Mouse (Mus musculus) heart, postnatal 0 days (tissue): ENCODE results near the gene Itga5. TPM values are rescaled to one million over a fixed set of nuclear protein-coding genes. Genes with fewer than 3 reads are reported as not detected.

Experiments used
- ATAC-seq: fragments of 200-750 bp; cut with Nextera tagmentation; 2 replicates; pipeline ENCODE4 v1.8.0; 2017; ENCODE audit warnings: low read depth, moderate number of reproducible peaks, moderate library complexity; ENCODE audit not compliant: insufficient read depth
- DNase-seq: peaks from one replicate; pipeline ENCODE4 v3.0.0-alpha.2; 2016; ENCODE audit warnings: low spot score
- H3K27ac ChIP-seq: fragments of 300-500 bp; sonication (generic); 2 replicates; pipeline ENCODE4 v1.5.1; 2014; ENCODE audit warnings: low read depth, mild to moderate bottlenecking
- H3K27me3 ChIP-seq: fragments of 300-500 bp; sonication (generic); 2 replicates; pipeline ENCODE4 v1.6.1; 2014; ENCODE audit warnings: low read length, mixed read lengths; ENCODE audit not compliant: control insufficient read depth, insufficient read depth
- H3K36me3 ChIP-seq: fragments of 300-500 bp; sonication (generic); replicated peaks from 2 replicates; pipeline ENCODE4 v1.6.1; 2014; ENCODE audit warnings: low read length, mixed read lengths; ENCODE audit not compliant: control insufficient read depth, insufficient read depth
- H3K4me1 ChIP-seq: fragments of 300-500 bp; sonication (generic); 2 replicates; pipeline ENCODE4 v1.6.1; 2014; ENCODE audit warnings: antibody characterized with exemption; ENCODE audit not compliant: control insufficient read depth, insufficient read depth
- H3K4me2 ChIP-seq: fragments of 300-500 bp; sonication (generic); 2 replicates; pipeline ENCODE4 v1.6.1; 2014; ENCODE audit warnings: low read depth, mild to moderate bottlenecking, low read length, moderate library complexity
- H3K4me3 ChIP-seq: fragments of 300-500 bp; sonication (generic); 2 replicates; pipeline ENCODE4 v1.5.1; 2014; ENCODE audit warnings: low read depth, low read length
- H3K9ac ChIP-seq: fragments of 300-500 bp; sonication (generic); replicated peaks from 2 replicates; pipeline ENCODE4 v1.6.1; 2014; ENCODE audit warnings: low read depth, low read length, mixed read lengths
- H3K9me3 ChIP-seq: fragments of 300-500 bp; sonication (generic); replicated peaks from 2 replicates; pipeline ENCODE4 v1.6.1; 2016; ENCODE audit warnings: low read length; ENCODE audit not compliant: control insufficient read depth
- CTCF ChIP-seq: IDR thresholded peaks from 2 replicates; pipeline ENCODE4 v1.5.1; 2016; ENCODE audit warnings: antibody characterized with exemption, control low read depth, low read depth
- EP300 ChIP-seq: IDR thresholded peaks from 2 replicates; pipeline ENCODE4 v1.6.1; 2016; ENCODE audit warnings: antibody characterized with exemption, low read depth
- WGBS: fragments of 180-500 bp; shearing (Covaris S2); extraction: QIAGEN DNeasy Blood & Tissue Kit; methylation state at CpG from one replicate; pipeline ENCODE4 v1.1.7; 2014; 5-methylcytosine and 5-hydroxymethylcytosine counted together
- polyA plus RNA-seq: library from polyadenylated mRNA; unstranded; fragments of >200 nt; fragmentation: Nextera tagmentation; extraction: Ambion mirVana; gene quantifications from 2 replicates; pipeline ENCODE4 v1.2.1, GENCODE M21; 2015
- total RNA-seq: library from RNA; depleted of rRNA; stranded (reverse); fragments of >200 nt; gene quantifications from 2 replicates; pipeline ENCODE4 v1.2.3, GENCODE M21; 2014; ENCODE audit warnings: low replicate concordance

Itga5 gene
- total and polyA plus RNA-seq, 2 experiments from 2014 or later = 47.5 to 83.3 TPM

DNA sequence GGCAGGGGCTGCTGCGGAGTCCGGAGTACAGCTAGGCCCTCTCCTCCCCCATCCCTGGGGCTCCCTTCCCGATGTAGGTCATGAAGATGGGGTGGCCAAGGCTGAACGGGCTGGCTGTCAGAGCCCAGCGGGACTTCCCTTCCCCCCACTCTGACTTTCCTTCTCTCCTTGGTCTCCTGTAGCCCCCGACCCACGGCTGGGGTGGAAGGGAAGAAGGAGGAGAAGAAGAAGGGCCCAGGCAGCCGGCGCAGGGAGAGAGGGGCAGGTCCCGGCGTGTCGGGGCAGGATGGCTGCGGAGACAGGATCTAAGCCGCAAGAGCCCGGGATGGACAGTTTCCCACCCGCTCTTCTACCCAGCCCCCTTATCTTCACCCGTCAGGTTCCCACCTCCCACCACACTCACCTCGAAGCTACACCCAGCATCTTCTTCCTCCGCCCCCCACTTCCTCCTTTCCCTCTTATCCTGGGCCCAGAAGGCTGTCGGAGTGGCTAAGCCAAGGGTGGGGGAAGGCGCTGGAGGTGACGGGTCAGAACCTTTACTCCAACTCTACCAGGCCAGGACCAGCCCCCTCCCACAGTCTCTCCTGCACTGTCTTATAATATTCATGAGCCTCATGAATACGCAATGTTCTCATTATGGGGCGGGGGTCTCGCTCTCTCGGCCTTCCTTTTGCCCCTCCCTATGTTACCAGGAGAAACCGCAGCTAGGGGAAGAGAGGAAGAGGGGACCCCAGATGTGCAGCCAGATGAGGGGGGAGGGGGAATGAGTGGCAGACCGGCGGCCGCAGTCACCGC is 27.2 kb downstream of the Itga5 start:
- Histone ChIP-seq H3K9me3 (no peaks in the 10 kb centered on the region), H3K27me3 (peaks cover 37% of the 10 kb centered on the region), H3K9ac (no peak overlapping the region), H3K4me3 (peak overlapping the region; percentile 52), H3K4me1 (no peaks in the 10 kb centered on the region), H3K27ac (no peak overlapping the region), H3K36me3 (peaks cover 11% of the 10 kb centered on the region), H3K4me2 (peak overlapping the region; percentile 75)
- DNase-seq (no peak), ATAC-seq (no peak)
- 14% methylated on average over 27 of the region's 31 CpGs for WGBS
- TF ChIP-seq EP300 (no peak), CTCF (no peak)

GRCm38 (mm10) chr15:103338829-103339165 is 27.8 kb downstream of the Itga5 start:
- DNase-seq (no peak), ATAC-seq (no peak)
- H3K4me3 ChIP-seq = no peak overlapping the region; the same call in 1 of the 2 replicates
- H3K27ac ChIP-seq = no peak overlapping the region
- TF ChIP-seq CTCF (no peak), EP300 (no peak)
- peaks cover 5% of the 10 kb centered on the region for H3K36me3 ChIP-seq
- WGBS = 71% methylated on average over 4 of the region's 4 CpGs
- H3K27me3 ChIP-seq = peaks cover 37% of the 10 kb centered on the region
- H3K9ac ChIP-seq = no peak overlapping the region
- no peaks in the 10 kb centered on the region for H3K4me1 ChIP-seq
- no peaks in the 10 kb centered on the region for H3K9me3 ChIP-seq
- H3K4me2 ChIP-seq = peak overlapping the region; percentile 75; the same call in 1 of the 2 replicates

DNA sequence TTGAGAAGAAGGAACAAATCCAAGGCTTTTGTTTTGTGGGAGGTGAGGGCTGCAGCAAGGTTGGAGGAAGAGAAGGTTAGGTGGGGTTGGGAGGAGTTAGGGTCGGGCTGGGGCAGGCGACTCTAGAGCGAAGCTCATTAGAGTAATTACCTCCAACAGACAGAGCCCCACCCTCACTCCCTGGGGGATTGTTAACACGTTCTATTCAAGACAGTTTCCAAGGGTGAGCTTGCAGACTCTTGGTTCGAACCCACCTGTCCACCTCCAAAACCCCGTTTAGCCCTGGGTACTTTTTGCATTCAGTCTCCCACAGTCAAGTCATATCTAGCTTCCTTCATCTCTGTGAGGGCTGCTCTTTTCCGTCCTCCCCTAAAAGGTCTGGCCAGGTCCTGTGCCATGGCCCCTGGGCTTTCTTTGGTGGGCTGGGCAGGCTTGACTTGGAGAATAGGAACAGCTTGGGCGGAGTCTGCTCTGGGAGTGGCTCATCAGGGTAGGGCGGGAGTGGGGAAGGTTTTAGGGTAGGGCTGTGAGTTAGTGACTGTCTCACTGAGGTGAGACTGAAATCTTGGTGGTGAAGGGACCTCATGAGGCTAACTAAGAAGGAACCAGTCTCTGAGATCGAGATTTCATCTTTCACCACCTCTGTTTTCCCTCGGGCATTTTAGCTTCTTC is 29.4 kb downstream of the Itga5 start:
- Histone ChIP-seq H3K4me2 (no peak overlapping the region), H3K9ac (no peak overlapping the region), H3K4me1 (no peaks in the 10 kb centered on the region), H3K27ac (no peak overlapping the region), H3K4me3 (no peak overlapping the region), H3K27me3 (peaks cover 37% of the 10 kb centered on the region), H3K9me3 (no peaks in the 10 kb centered on the region), H3K36me3 (no peaks in the 10 kb centered on the region)
- WGBS = 41% methylated on average over 11 of the region's 11 CpGs
- ATAC-seq (no peak), DNase-seq (no peak)
- no peak for TF ChIP-seq CTCF
- TF ChIP-seq EP300 = no peak

GRCm38 (mm10) chr15:103335488-103336235 is 30.9 kb downstream of the Itga5 start:
- H3K36me3 ChIP-seq = no peaks in the 10 kb centered on the region
- no peak overlapping the region for H3K27ac ChIP-seq
- H3K4me3 ChIP-seq = no peak overlapping the region
- no peaks in the 10 kb centered on the region for H3K9me3 ChIP-seq
- DNase-seq = no peak
- WGBS = 29% methylated on average over 7 of the region's 7 CpGs
- no peak for ATAC-seq
- H3K4me1 ChIP-seq = no peaks in the 10 kb centered on the region
- H3K27me3 ChIP-seq = peaks cover 27% of the 10 kb centered on the region
- no peak overlapping the region for H3K4me2 ChIP-seq
- TF ChIP-seq CTCF = no peak
- no peak for TF ChIP-seq EP300
- H3K9ac ChIP-seq = no peak overlapping the region

GRCm38 (mm10) chr15:103335040-103335439 is 31.5 kb downstream of the Itga5 start:
- Histone ChIP-seq H3K9me3 (no peaks in the 10 kb centered on the region), H3K27ac (no peak overlapping the region), H3K4me1 (no peaks in the 10 kb centered on the region), H3K9ac (no peak overlapping the region), H3K36me3 (no peaks in the 10 kb centered on the region), H3K27me3 (peaks cover 27% of the 10 kb centered on the region), H3K4me2 (no peak overlapping the region), H3K4me3 (no peak overlapping the region)
- no peak for DNase-seq
- TF ChIP-seq CTCF (no peak), EP300 (no peak)
- ATAC-seq = no peak
- WGBS = 65% methylated on average over 3 of the region's 3 CpGs
